Mouse (Mus musculus) forebrain, embryonic 10.5 days (tissue): ENCODE measurements around the gene Dbn1. TPM values are rescaled to one million over a fixed set of nuclear protein-coding genes. Genes with fewer than 3 reads are reported as not detected.

Experiments
- DNase-seq: peaks from one replicate; pipeline ENCODE4 v3.0.0-alpha.2; 2017; ENCODE audit warnings: low spot score; ENCODE audit errors: extremely low spot score
- H3K27ac ChIP-seq: fragments of 300-500 bp; sonication (generic); 2 replicates; pipeline ENCODE4 v1.5.1; 2016; ENCODE audit warnings: mild to moderate bottlenecking
- H3K27me3 ChIP-seq: fragments of 300-500 bp; sonication (generic); 2 replicates; pipeline ENCODE4 v1.6.1; 2016; ENCODE audit warnings: mild to moderate bottlenecking; ENCODE audit not compliant: poor library complexity, severe bottlenecking
- H3K36me3 ChIP-seq: fragments of 300-500 bp; sonication (generic); replicated peaks from 2 replicates; pipeline ENCODE4 v1.6.1; 2016; ENCODE audit warnings: mild to moderate bottlenecking, moderate library complexity
- H3K4me1 ChIP-seq: fragments of 300-500 bp; sonication (generic); 2 replicates; pipeline ENCODE4 v1.6.1; 2016
- H3K4me3 ChIP-seq: fragments of 300-500 bp; sonication (generic); 2 replicates; pipeline ENCODE4 v1.5.1; 2016; ENCODE audit warnings: mild to moderate bottlenecking, moderate library complexity
- H3K9me3 ChIP-seq: fragments of 300-500 bp; sonication (generic); 2 replicates; pipeline ENCODE4 v1.6.1; 2016; ENCODE audit warnings: mild to moderate bottlenecking, moderate library complexity
- whole genome bisulfite sequencing: fragments of 180-500 bp; shearing (Covaris S2); methylation state at CpG from one replicate; pipeline ENCODE4 v1.1.7; 2016; 5-methylcytosine and 5-hydroxymethylcytosine counted together
- polyA plus RNA-seq: library from polyadenylated mRNA; unstranded; fragments of >200 nt; fragmentation: Nextera tagmentation; extraction: Ambion mirVana; gene quantifications from 2 replicates; pipeline ENCODE4 v1.2.1, GENCODE M21; 2016

Dbn1 gene
- 346 and 355 TPM in 2 replicates for polyA plus RNA-seq

- H3K27ac ChIP-seq = peak within 1 kb of the TSS; percentile 100
- H3K36me3 ChIP-seq = peaks cover 23% of the 10 kb centered on the region
- H3K4me3 ChIP-seq = peak within 1 kb of the TSS; percentile 98
- peaks cover 68% of the 10 kb centered on the region for H3K4me1 ChIP-seq
- WGBS = under 1% methylated on average over 73 of the region's 83 CpGs
- H3K9me3 ChIP-seq = no peaks in the 10 kb centered on the region
- peak; percentile 77 for DNase-seq
- H3K27me3 ChIP-seq = peaks cover 7% of the 10 kb centered on the region; the same call in 1 of the 2 replicates
Measured at GRCm38 (mm10) chr13:55487578-55488498, at the start of gene Dbn1. Dbn1 (minus strand) TSS chr13:55488111.

DNA sequence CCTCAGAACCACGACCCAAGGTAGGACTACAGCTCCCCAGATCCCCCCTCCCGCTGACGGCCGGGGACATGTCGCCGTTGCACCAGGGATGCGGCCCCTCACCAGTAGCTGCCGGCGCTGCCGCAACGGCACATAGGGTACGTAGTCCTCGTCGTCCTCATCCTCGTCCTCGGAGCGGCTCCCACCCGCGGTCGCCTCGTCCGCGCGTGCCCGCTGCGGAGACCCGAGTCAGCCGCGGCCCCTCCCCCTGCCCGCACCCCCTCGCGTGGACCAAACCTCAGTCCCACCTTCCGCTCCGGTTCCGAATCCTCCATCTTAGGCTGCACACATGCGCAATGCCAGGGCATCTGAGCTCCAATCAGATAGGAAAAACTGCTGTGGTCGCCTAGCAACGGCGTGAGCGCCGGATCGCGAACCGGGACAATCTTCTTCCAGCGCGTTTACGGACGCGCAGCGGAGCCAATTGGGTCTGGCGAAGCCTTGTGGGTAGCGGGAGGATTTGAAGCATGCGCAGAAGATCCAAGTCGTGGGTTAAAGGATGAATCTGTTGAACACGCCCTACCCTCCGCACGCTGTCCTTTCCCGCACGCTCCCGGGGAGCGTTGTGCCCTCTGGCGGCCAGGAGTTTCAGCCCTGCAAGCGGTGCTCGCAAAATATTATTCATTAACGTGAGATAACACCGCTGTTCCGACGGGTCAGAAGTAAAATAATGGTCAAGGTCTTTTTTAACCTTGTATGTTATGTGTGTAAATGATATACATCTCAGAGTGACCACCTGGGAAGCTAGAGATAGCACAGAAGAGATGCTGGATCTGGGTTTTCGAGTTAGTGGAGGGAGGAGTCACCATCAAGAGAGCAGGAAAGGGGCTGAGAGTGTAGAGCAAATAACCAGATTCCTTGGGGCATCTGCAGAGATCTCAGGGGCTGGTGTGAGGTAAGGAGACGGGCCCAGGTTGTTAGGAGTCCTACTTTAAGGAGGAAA lies 48.6 kb upstream of the Dbn1 start, which contains the start of gene Ddx41:
Gene Ddx41, minus strand, starts transcription at position 465 of the 982 bp plus-strand sequence.
- under 1% methylated on average over 70 of the region's 70 CpGs for WGBS
- Histone ChIP-seq H3K27ac (peak within 1 kb of the TSS; percentile 91), H3K4me1 (peaks cover 19% of the 10 kb centered on the region), H3K4me3 (peak within 1 kb of the TSS; percentile 95), H3K9me3 (no peaks in the 10 kb centered on the region), H3K27me3 (no peaks in the 10 kb centered on the region), H3K36me3 (peaks cover 81% of the 10 kb centered on the region)
- DNase-seq = peak; percentile 99

DNA sequence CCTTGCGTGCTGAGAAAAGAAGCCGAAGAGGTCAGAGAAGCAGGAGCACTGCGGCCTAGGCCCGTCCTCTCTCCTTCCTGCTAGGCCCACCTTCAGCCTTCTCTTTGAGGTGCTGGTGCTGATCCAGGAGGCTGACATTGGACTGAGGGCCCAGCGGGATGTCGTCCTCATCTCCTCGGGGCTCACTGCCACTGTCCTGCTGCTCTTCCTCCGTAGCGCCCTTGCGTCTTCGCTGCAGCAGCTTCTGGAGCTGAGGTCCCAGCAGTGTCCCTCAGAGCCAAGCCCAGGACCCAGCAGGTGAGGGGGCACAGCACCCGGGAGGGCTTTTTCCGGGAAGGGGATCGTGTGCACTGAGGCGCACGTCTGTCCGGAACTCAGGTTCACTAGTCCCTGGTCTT lies 47.9 kb upstream of the Dbn1 start:
- no peak for DNase-seq
- peaks cover 19% of the 10 kb centered on the region for H3K4me1 ChIP-seq
- WGBS = 19% methylated on average over 17 of the region's 17 CpGs
- peak overlapping the region; percentile 95 for H3K4me3 ChIP-seq
- H3K36me3 ChIP-seq = peaks cover 81% of the 10 kb centered on the region
- peak overlapping the region; percentile 91 for H3K27ac ChIP-seq
- no peaks in the 10 kb centered on the region for H3K9me3 ChIP-seq
- H3K27me3 ChIP-seq = no peaks in the 10 kb centered on the region

DNA sequence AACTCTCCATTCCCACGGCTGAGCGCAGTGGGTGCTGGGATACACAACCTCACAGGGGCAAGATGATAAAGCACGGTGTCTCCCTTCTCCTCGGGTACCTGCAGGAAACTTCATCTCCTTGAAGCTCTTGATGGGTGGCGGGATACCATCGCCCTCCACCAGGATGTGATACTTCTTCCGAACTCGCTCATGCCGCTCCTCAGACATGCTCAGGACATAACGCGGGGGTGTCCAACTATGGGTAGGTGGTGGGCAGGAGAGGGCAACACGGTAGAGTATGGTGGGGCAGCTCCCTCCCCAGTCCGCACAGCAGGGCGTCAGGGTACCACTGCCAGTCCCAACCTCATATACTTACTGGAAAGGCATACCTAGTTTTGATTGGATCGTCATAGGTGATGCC lies 47.3 kb upstream of the Dbn1 start:
- DNase-seq = no peak
- Histone ChIP-seq H3K36me3 (peaks cover 81% of the 10 kb centered on the region), H3K9me3 (no peaks in the 10 kb centered on the region), H3K27me3 (no peaks in the 10 kb centered on the region), H3K27ac (0 out of 2 replicates have a peak overlapping the region, but pooled peaks have one; percentile 91), H3K4me3 (peak overlapping the region; percentile 95), H3K4me1 (peaks cover 19% of the 10 kb centered on the region)
- WGBS = 93% methylated on average over 15 of the region's 15 CpGs

- 86% methylated on average over 8 of the region's 8 CpGs for WGBS
- H3K36me3 ChIP-seq = peaks cover 77% of the 10 kb centered on the region
- no peak for DNase-seq
- H3K27me3 ChIP-seq = no peaks in the 10 kb centered on the region
- no peak within 1 kb of the TSS for H3K4me3 ChIP-seq
- no peaks in the 10 kb centered on the region for H3K4me1 ChIP-seq
- no peak within 1 kb of the TSS for H3K27ac ChIP-seq
- H3K9me3 ChIP-seq = no peaks in the 10 kb centered on the region
Measured at GRCm38 (mm10) chr13:55529198-55529915, 41.4 kb upstream of the Dbn1 start, which contains the start of gene Dok3. Dok3 (minus strand) TSS chr13:55529296.

GRCm38 (mm10) chr13:55527834-55528772 lies 40.2 kb upstream of the Dbn1 start:
- Histone ChIP-seq H3K27me3 (no peaks in the 10 kb centered on the region), H3K4me1 (peaks cover 9% of the 10 kb centered on the region), H3K27ac (no peak overlapping the region), H3K4me3 (no peak overlapping the region), H3K9me3 (no peaks in the 10 kb centered on the region), H3K36me3 (peaks cover 76% of the 10 kb centered on the region)
- WGBS = 85% methylated on average over 18 of the region's 18 CpGs
- DNase-seq = no peak

DNA sequence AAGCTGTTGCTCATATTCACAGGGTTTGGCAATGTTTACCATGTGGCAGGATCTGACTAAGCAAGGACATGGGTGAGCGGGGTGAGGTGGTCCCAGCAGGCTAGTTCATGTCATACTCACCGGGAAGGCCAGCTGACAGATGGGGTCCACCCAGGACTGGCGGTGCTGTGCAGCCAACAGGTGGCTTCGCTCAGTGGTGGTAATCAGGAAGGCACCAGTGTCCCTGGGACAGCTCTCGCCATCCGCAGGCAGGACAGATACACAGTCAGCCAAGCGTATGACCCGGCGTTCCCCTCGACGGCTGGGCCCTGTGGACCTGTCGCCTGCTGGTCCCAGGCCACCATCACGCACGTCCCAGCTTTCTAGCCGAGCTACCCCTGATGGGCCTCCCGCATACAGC lies 39.3 kb upstream of the Dbn1 start:
- peaks cover 69% of the 10 kb centered on the region for H3K36me3 ChIP-seq
- 89% methylated on average over 16 of the region's 16 CpGs for WGBS

DNA sequence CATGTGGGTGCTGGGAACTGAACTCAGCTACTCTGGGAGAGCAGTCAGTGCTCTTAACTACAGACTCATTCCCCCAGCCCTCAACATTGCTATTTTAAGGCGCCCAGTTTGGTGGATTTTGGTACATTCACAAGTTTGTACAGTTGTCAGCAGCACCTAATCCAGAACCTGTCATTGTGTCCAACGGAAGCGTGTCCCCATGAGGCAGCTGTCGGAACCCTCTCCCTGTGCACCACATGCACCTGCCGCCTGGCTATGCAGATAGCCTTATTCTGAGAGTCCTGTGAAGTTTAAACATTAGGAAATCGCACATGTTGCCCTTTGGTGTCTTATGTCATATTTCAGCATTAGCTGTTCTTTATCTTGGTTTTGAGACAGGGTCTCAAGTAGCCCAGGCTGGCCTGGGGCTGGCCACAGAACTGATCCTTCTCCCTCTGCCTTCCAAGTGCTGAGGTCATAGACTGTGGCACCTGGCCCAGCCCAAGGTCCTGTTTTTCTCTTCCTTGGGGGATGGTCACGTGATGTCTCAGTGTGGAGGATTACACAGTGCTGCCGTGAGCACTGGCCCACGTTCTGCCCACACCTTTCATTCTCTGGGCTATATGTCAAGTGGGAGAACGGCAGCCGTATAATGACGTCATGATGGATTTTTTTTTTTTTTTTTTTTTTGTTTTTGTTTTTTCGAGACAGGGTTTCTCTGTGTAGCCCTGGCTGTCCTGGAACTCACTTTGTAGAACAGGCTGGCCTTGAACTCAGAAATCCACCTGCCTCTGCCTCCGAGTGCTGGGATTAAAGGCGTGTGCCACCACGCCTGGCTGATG lies 38.0 kb upstream of the Dbn1 start:
- DNase-seq = no peak
- Histone ChIP-seq H3K9me3 (no peaks in the 10 kb centered on the region), H3K27ac (no peak overlapping the region), H3K36me3 (peaks cover 56% of the 10 kb centered on the region), H3K4me1 (peaks cover 15% of the 10 kb centered on the region), H3K27me3 (no peaks in the 10 kb centered on the region), H3K4me3 (no peak overlapping the region)
- WGBS = 85% methylated on average over 16 of the region's 16 CpGs

More for the DNA sequence above, 39.3 kb upstream of the Dbn1 start:
- H3K27me3 ChIP-seq = no peaks in the 10 kb centered on the region
- H3K4me1 ChIP-seq = peaks cover 15% of the 10 kb centered on the region
- no peak for DNase-seq
- H3K4me3 ChIP-seq = no peak overlapping the region
- H3K27ac ChIP-seq = no peak overlapping the region
- H3K9me3 ChIP-seq = no peaks in the 10 kb centered on the region

DNA sequence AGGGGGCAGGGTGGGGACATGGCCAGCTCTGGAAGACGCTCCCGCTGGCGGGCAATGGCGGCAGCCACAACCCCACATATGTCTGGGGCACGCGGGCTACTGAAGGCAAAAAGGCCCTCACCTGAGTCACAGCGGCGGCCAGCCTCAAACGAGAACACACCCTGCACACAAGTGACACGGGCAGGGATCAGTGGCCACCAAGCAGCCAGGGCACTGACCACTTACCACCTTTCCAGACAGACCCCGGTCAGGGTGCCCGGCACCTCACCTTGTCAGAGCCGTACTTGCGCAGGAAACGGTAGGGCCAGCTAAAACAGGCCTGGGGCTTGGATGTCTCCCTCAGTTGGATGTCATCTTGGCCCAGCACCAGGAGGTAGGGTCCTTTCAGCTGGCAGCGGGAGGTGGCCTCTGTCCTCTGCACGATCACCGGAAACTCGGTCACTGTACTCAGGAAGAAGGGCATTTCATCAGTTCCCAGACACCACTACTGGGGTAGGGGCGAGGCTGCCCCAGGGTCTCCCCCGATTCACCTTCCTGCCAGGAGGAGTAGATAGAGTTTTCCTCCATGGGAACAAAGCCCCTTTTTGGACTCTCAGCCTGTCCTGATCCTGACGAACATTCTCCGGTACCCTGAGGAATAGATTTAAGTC lies 36.2 kb upstream of the Dbn1 start:
- peaks cover 15% of the 10 kb centered on the region for H3K4me1 ChIP-seq
- peak overlapping the region; percentile 77 for H3K27ac ChIP-seq
- H3K36me3 ChIP-seq = peaks cover 38% of the 10 kb centered on the region
- DNase-seq = no peak
- 91% methylated on average over 23 of the region's 23 CpGs for WGBS
- no peak overlapping the region for H3K4me3 ChIP-seq
- no peaks in the 10 kb centered on the region for H3K27me3 ChIP-seq
- no peaks in the 10 kb centered on the region for H3K9me3 ChIP-seq

DNA sequence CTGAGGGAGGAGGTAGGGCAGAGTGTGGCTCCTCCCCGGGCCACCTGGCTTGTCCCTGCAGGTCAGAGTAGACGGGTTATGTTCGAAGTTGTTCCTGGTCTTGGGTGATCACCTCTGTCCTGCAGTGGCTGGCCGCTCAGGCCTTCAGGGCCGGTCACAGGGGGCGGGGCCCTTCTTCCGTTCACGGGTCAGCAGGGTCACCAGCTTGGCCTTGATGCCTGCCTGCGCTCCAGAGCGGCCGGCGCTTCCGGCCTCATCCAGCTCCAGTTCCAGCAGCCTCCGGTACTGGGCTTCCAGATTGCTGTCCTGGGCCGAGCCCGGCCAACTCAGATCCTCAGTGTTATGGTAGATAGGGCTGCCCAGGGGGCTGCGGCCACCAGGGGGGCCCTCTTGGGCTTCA lies 35.4 kb upstream of the Dbn1 start:
- Histone ChIP-seq H3K36me3 (peaks cover 30% of the 10 kb centered on the region), H3K4me3 (no peak overlapping the region), H3K27me3 (no peaks in the 10 kb centered on the region), H3K9me3 (no peaks in the 10 kb centered on the region), H3K27ac (peak overlapping the region; percentile 77), H3K4me1 (peaks cover 15% of the 10 kb centered on the region)
- no peak for DNase-seq
- WGBS = 62% methylated on average over 17 of the region's 17 CpGs
